Mouse (Mus musculus) testis, adult 2 months (tissue): ENCODE results near the gene Gng12. TPM values are rescaled to one million over a fixed set of nuclear protein-coding genes. Genes with fewer than 3 reads are reported as not detected.

Experiments
- H3K27ac ChIP-seq: fragments of 200-500 bp; 2 replicates; pipeline ENCODE4 v1.5.1; 2012; ENCODE audit warnings: low read depth, low read length; ENCODE audit not compliant: control insufficient read depth, insufficient read depth
- H3K27me3 ChIP-seq: fragments of 200-500 bp; 2 replicates; pipeline ENCODE4 v1.6.1; 2012; ENCODE audit warnings: mild to moderate bottlenecking, low read length, moderate library complexity; ENCODE audit not compliant: control insufficient read depth, insufficient read depth
- H3K36me3 ChIP-seq: fragments of 200-500 bp; 2 replicates; pipeline ENCODE4 v1.6.1; 2012; ENCODE audit warnings: mild to moderate bottlenecking, low read length; ENCODE audit not compliant: control insufficient read depth, insufficient read depth
- H3K4me1 ChIP-seq: fragments of 200-500 bp; 2 replicates; pipeline ENCODE4 v1.6.1; 2012; ENCODE audit warnings: low read length; ENCODE audit not compliant: control insufficient read depth, insufficient read depth
- H3K4me3 ChIP-seq: fragments of 200-500 bp; 2 replicates; pipeline ENCODE4 v1.5.1; 2012; ENCODE audit warnings: low read depth, mild to moderate bottlenecking, low read length, moderate library complexity, mixed read lengths; ENCODE audit not compliant: control insufficient read depth
- CTCF ChIP-seq: fragments of 200-500 bp; IDR thresholded peaks from 2 replicates; pipeline ENCODE4 v1.5.1; 2012; ENCODE audit warnings: low read depth, mild to moderate bottlenecking, inconsistent platforms, low read length, moderate library complexity; ENCODE audit not compliant: control insufficient read depth, insufficient read depth, insufficient replicate concordance
- POLR2A ChIP-seq: fragments of 200-500 bp; IDR thresholded peaks from 2 replicates; pipeline ENCODE4 v1.6.1; 2012; ENCODE audit warnings: low read depth, mild to moderate bottlenecking, inconsistent platforms, low read length, moderate library complexity; ENCODE audit not compliant: control insufficient read depth
- polyA plus RNA-seq: library from polyadenylated mRNA; depleted of rRNA; stranded (reverse); fragments of >200 nt; gene quantifications from 2 replicates; pipeline ENCODE4 v1.2.3, GENCODE M21; 2012

Gng12 gene
- polyA plus RNA-seq, 1 experiment, result 13.6 TPM

DNA sequence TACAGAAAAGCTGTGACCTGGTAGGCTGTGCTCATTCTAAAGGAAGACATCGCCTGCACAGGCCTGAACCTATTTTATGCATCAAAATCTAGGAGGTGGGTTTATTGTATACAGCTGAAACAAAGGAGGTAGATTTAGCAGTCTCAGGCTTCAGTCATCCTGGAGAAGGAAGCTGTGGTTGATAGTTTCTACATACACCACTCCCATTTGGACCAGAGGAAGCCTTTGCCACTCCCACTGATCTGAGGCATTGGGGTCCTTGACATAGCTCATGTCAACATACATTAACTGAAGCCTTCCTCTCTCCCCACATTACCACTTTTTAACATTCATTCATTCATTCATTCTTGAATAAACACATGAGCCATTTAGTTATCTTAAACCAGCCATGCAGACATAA, 99.6 kb downstream of the Gng12 start:
- no peak for TF ChIP-seq CTCF
- no peak for TF ChIP-seq POLR2A

DNA sequence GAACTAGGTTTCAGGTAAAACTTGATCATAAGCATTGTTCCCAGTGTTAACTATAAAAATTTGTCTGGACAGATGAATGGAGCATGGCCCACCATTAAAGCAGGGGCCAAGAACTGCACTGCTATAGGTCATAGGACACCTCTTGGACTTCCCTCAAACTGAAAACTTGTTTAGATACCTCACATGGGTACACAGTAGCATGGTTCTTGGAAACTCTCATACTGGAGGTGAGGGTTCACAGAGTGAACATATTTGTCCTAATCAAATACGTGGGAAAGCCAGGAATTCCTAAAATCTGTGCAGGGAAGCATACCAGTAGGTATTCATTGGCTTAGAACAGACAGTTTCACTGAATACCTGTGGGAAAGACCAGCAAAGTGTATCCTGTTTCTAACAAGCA, 100.1 kb downstream of the Gng12 start:
- no peaks in the 10 kb centered on the region for H3K36me3 ChIP-seq
- H3K27me3 ChIP-seq, result no peaks in the 10 kb centered on the region
- no peaks in the 10 kb centered on the region for H3K4me1 ChIP-seq
- no peak overlapping the region for H3K27ac ChIP-seq
- H3K4me3 ChIP-seq, result no peak overlapping the region
- TF ChIP-seq CTCF (no peak), POLR2A (no peak)

More for the DNA sequence above, 99.6 kb downstream of the Gng12 start:
- no peaks in the 10 kb centered on the region for H3K4me1 ChIP-seq
- no peak overlapping the region for H3K4me3 ChIP-seq
- H3K27ac ChIP-seq, result no peak overlapping the region
- H3K36me3 ChIP-seq, result no peaks in the 10 kb centered on the region
- H3K27me3 ChIP-seq, result no peaks in the 10 kb centered on the region

DNA sequence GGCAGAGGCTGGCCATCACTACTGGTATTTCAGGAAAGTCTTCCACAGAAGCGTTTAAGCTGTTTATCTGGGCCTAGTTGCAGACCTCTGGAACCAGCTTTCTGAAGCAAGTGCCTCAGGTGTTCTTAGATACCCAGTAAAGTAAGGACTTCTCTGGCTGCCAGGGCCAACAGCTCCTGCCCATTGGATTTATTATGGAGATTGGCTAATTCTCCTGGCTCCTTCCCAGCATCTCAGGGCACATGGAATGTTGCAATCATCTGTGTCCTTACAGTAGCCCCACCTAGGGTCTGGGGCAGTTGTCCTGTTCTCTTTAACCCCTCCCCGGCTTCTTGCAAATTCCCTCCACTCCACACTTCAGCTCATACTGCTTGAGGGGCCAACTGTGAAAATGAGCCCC, 102.4 kb downstream of the Gng12 start:
- Histone ChIP-seq H3K4me3 (no peak overlapping the region), H3K4me1 (no peaks in the 10 kb centered on the region), H3K27ac (no peak overlapping the region), H3K36me3 (no peaks in the 10 kb centered on the region), H3K27me3 (no peaks in the 10 kb centered on the region)
- TF ChIP-seq CTCF (no peak), POLR2A (no peak)

DNA sequence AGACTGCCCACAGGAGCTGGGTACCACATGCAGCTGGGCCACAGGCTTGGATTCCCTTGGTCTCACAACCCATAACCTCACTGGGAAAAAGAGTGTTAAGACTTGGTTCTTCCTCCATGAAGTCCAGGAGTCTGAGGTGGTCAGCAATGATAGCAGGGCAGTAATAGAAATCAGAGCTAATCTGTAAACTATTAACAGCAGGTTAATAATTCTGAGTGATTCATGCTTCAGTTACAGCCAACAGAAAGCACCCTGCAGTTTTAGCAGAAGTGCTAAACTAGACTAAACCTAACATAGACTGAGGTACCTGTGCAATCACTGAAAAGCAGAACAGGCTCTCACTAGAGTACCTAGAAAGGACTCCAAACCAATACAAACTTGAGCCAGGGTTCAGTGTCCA, 103.6 kb downstream of the Gng12 start:
- TF ChIP-seq CTCF (no peak), POLR2A (no peak)
- Histone ChIP-seq H3K4me3 (no peak overlapping the region), H3K36me3 (no peaks in the 10 kb centered on the region), H3K27ac (no peak overlapping the region), H3K4me1 (no peaks in the 10 kb centered on the region), H3K27me3 (no peaks in the 10 kb centered on the region)

DNA sequence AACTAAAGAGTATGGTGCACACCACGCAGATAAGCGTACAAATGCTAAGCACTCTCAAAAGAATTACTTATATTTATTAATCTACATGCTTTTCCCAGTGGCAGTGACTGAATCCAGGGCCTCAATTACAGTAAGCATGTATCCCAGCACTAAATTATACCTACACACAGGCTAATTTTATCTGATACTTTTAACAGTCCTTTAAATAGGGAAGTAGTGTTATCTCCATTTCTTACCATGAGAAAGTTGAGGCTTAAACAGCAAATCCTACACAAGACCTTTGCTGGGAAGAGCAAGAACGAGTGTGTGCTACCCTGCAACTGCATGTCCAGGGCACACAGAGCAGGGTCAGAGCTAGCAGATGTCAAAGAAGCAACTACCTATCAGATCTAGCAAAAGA, 113.7 kb downstream of the Gng12 start:
- Histone ChIP-seq H3K4me1 (no peaks in the 10 kb centered on the region; the same call in 1 of the 2 replicates), H3K36me3 (no peaks in the 10 kb centered on the region), H3K4me3 (no peak overlapping the region), H3K27me3 (no peaks in the 10 kb centered on the region), H3K27ac (no peak overlapping the region)
- no peak for TF ChIP-seq CTCF
- TF ChIP-seq POLR2A, result no peak

DNA sequence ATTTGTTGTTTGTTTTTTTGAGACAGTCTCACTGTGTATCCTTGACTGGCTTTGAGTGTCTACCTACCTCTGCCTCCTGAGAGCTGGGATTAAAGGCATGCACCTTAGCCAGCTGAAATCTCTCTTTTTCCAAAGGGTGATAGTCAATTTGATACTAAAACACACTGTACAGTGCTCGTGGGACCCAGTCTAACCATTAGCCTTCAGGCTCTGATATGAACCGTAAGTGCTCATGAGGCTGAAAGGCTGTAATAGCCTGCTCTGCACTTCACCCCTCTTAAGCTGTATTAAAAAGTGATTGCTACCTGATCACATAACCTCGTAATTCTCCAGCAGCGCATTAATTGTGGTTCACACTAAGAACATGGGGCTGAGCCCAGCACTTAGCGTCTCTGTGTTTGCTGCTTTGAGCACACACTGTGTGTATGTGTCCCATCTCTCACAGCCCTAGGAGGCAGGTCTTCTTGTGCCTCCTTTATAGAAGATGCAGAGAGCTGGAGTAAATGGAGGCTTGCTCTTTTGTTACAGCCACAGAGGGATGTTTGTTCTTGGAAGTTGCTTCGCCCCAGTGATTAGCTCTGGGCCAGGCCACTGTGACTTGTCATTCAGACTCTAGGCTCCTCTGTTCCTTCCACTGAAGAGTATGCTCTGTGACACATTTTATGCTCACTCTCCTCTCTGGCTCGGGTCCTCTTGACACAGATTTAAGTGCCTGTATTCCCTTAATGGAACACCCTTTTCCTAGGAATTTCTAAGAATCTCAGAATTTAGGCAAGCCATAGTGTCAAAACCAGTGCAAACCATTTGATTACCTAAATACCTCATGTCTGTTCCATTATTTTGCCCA, 114.4 kb downstream of the Gng12 start:
- no peak overlapping the region for H3K27ac ChIP-seq
- H3K36me3 ChIP-seq, result no peaks in the 10 kb centered on the region
- H3K4me1 ChIP-seq, result no peaks in the 10 kb centered on the region; the same call in 1 of the 2 replicates
- H3K4me3 ChIP-seq, result no peak overlapping the region
- no peak for TF ChIP-seq CTCF
- TF ChIP-seq POLR2A, result no peak
- H3K27me3 ChIP-seq, result no peaks in the 10 kb centered on the region

DNA sequence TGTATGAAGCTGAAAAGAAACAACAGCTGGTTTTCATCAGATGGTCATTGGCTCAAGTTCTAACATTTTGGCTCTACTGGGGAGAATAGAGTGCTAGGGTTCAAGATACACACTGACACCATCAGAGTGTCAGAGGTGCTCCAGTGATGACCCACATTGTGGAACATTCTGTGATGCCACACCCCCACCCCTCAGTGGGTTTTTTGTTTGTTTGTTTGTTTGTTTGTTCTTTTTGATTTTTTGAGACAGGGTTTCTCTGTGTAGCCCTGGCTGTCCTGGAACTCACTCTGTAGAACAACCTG, 115.0 kb downstream of the Gng12 start:
- Histone ChIP-seq H3K27ac (no peak overlapping the region), H3K27me3 (no peaks in the 10 kb centered on the region), H3K4me1 (no peaks in the 10 kb centered on the region; the same call in 1 of the 2 replicates), H3K4me3 (no peak overlapping the region), H3K36me3 (no peaks in the 10 kb centered on the region)
- TF ChIP-seq POLR2A, result no peak
- TF ChIP-seq CTCF, result no peak
